Mouse (Mus musculus): ENCODE measurements around the gene Zfp322a.

- TF ChIP-seq CTCF (IDR thresholded peaks at IDR 0.05; ENCODE audit: extremely low read depth, insufficient read length, insufficient replicate concordance, low read depth, low read length) (no peak), POLR2A (IDR thresholded peaks at IDR 0.05; ENCODE audit: low read depth, low read length) (no peak)
Measured at GRCm38 (mm10) chr13:23361536-23361935, 7.5 kb downstream of the Zfp322a start.
